Mouse (Mus musculus): ENCODE data around the gene Smad1.
A peak's percentile ranks its signal among the peaks of the same experiment; 100 is the strongest.

Smad1 gene

DNA sequence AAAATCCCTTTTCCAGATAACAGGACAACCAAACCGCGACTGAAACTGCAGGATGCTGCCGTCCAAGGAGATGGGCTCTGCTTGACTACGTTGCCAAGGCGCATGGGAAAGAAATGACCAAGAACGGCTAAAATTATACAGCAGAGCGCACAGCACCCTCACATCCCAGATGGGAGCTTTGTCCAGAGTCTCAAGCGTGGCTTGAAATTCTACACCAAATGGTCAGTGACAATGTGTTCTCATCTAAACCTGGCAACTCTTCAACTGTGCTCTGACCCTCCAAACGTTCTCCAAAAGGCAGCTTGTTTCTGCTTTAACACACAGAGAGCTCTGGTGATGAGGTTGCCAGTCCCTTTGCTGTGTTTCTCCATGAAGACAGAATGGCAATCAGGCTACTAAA is 39.0 kb downstream of the Smad1 start:
- peak; percentile 83 for DNase-seq (ENCODE audit: low read depth, low spot score)

DNA sequence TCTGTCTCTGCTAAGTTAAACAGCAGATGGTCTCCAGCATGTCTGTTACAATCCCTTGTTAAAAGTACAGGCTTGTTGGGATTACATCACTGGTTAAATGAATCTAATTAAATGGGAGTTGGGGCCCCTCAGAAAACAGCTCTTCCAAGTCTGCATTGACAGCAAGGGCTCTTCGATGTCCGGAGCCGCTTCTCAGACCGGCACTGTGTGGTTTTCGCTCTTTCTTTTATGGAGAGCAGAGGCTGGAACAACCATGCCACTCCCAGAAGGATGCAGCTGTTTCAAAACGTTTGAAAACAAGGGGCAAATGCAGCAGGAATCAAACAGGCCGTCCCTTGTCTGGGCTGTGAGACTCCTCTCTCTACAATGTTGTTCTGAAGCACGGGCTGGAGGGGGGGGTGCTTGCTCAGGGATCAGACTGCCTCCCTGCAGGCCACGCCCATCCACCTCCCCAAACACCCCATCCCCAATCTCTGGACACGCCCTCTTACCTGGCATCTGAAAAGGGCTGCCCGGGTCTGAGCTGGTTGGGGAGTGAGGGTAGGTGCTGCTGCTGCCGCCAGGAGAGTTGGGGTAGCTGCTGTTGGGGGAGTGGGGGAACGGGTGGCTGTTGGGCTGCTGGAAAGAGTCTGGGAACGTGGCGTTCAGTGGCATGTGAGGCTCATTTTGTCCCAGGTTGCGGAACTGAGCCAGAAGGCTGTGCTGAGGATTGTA is 43.4 kb downstream of the Smad1 start:
- DNase-seq (ENCODE audit: low read depth, low spot score): peak; percentile 82

DNA sequence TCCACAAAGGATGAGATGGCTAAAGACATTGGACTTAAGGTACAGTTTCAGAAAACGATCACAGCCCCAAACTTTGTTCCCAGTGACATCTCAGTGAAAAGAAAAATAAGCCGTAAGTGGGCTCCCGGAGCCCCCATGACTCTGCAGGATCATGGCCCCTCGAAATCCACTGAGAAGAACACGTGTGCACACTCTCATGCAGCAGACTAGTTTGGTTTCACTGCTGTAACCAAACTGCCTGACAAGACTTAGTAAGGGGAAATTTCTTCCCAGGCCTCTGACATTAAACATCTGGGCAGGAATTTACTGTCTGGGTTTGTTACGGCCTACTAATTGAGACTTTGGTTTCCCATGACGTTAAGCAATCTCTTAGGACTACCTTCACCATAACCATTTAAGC is 45.3 kb downstream of the Smad1 start:
- DNase-seq (ENCODE audit: low read depth, low spot score): no peak

DNA sequence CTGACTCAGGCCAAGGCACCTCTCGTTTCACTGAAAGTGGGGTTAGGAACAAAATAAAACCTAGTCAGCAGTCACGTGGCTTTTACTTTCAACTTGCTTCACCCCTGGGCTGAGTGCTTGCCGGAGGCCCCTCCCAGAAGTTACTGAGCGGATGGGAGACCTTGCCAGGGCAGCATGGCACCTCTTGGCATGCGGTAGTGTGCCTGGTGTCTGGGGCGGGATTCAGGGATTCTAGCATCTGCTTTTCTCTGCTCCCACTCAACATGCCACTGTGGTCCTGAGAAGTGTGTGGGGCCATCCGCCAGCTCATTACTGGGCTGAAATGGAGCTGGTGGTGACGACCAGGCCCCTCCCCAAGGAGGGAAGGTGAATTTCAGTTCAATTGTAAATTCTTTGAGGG is 47.4 kb downstream of the Smad1 start:
- peak; percentile 39 for DNase-seq (ENCODE audit: low read depth, low spot score)

DNA sequence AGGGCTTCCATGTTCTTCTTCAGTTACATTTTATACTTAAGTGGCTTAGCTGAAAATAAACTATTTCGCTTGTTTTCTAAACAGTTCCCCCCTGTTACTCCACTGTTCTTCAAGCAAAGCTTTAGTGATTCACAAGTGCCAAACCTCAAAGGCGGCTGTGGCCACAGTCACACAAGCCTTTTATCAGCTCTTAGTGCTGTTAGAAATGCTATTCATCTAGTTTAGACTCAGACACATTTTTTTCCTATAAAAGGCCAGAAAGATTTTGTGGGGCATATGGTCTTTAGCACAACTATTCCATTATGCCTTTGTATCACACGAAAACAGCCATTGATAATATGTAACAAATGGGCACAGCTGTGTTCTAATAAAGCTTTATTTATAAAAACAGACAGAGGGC is 48.5 kb downstream of the Smad1 start:
- no peak for DNase-seq (ENCODE audit: low read depth, low spot score)

DNA sequence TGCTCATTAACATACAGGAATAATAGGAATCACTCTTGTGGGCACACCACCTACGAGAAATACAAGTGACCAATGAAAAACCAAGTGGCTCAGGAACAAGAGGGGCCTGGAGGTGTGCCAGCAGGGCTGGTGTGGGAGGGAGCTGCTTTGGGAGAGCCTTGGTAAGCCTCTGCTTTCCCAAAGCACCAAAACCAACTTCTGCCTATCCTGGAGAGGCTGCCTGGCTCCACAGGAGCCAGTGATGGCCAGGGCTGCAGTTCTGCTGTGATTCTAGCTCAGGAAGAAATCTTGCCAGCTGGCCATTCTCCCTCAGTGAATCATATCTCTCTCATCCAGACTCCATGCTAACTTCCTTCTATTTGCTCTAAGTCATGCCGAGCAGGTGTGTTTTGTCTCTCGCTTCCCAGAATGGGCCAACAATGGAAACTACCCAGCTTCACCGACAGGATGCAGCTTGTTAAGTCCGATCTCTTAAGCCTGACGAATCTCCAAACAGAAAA is 49.2 kb downstream of the Smad1 start:
- peak; percentile 98 for DNase-seq (ENCODE audit: low read depth, low spot score)

DNA sequence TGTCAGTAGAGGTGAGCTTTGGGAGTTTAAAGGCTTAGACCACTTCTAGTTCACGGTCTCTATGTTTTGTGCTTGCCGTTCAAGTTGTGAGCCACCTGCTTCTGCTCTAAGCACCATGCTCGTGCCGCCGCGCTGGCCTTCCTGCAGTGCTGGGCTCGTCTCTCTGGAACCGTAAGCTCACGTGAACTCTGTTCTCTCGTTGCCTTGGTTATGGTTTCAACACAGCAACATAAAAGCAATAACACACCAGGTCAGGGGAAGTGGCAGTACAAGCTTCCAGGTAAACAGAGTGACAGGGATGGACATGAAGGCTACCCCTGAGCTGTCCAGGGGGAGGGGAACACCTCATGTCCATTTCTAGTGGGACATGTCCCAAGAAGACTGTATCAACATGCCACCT is 52.9 kb downstream of the Smad1 start:
- DNase-seq (ENCODE audit: low read depth, low spot score): no peak

DNA sequence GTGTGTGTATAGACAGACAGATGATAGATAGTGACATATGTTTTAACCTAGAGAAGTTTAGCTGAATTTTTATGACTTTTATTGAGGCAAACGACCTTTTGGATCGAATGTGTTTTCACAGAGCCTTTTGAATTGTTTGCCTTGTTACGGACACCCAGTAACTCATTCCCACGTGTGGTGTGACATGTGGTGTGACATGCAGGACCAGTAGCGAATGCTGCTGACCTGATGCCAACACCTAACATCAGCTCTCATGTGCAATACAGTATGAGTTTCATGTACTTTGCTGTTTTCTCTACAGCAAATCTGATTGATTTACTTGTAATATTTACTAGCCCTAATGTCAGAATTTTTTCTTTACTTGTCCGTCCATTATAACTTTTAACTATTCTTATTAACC is 53.5 kb downstream of the Smad1 start:
- no peak for DNase-seq (ENCODE audit: low read depth, low spot score)

DNA sequence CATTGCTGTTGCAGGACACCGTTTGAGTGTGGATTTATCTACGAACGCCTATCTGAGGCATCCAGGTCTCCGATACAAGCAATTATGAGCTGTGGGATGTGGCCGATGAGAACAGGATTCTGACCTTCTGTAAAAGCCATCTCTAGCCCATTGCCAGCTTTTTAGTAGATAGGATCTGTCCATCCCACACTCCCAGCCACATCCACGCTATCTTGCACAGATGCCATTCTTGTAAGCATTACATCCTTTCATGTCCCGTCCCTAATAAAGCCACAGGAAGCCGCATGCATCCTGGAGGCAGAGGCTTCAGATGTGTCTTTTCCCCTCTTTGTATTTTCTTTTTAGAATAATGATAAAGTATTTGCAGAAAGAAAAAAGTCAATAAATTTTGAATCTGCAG is 58.1 kb downstream of the Smad1 start:
- no peak for DNase-seq (ENCODE audit: low read depth, low spot score)

DNA sequence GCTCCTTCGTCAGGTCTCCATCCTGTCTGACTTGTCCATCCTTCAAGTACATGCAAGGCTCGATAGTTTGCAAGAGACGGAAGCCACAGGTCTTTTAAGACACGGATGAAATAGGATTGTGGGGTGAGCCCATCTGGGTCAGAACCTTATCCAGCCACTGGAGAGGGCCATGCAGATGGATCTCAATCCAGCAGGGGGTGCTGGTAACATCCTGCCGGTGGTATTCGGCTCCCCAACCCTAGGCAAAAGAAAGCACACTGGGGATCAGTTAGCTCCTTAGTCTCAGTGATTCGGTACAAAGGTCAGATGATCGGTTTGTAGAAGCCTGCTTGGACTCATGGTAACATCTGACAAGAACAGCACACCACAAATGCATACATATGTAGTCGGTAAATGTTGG is 59.8 kb downstream of the Smad1 start:
- DNase-seq (ENCODE audit: low read depth, low spot score): peak; percentile 62

DNA sequence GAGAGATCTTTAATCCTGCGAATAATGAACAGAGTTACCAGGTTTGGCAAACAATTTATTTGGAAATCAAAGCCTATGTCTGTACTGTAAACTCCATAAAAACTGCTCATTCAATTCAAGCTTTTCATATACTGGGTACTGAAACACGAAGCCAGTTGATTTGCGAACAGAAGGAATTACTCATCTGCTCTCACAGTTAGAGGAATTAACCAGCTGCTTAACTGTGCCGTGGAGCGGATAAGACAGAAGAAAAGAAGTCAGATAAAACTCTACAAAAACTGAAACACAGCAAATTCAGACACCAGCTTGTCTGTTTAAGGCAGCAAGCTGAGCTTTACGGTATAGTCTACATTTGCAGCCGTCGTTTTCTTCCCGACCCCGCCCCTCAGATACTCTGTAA is 60.7 kb downstream of the Smad1 start:
- DNase-seq (ENCODE audit: low read depth, low spot score): peak; percentile 73

DNA sequence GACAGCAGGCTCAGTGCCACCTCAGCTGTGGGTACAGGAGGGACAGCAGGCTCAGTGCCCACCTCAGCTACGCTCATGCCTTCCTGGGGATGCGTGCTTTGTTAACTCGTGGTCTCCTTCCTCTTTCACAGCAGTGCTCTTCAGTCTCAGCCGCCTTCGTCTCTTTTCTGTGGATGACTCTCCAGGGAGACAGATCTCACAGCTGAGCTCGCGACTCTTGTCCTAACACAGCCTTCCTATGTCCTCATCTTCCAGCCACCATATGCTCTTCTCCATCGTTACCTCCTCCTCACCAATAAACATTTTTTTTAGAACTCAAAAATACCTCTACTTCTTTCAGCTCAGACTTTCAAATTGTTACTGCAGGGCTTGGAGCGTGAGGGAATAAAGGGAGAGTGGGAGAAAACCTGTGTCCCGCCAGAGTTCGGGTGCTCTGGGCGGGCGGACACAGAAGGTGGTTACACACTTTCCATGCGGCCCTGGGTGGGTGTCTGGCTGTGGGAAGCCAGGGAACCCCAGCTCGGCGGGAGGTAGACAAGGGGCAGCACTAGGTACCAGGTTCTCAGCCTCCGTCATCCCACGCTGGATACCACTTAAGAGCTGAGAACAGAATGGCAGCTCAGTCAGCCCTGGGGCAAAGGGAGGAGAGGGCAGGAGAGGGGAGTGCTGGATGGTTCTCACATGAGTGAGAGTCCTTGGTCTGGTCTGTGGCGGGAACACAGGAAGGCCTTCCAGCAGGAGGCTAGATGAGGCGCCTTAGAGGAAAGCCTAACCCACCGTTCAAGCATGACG is 67.0 kb downstream of the Smad1 start:
- DNase-seq (ENCODE audit: low read depth, low spot score): peak; percentile 32

DNA sequence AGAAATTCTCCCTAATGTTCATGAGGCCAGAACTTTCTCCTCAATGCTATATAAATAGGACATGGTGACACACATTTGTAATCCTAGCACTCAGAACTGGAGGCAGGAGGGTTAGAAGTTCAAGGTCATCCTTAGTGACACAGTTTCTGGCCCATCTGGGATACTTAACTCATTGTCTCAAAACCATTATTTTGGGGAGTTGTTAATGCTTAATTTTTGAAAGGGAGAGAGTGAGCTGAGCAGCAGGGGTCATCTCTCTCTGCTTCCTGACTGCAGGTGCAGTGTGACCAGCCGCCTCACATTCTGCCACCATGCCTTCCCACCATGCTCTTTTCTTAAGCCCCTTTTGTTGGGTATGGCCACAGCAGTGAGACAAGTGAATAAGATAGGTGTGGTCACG is 67.7 kb downstream of the Smad1 start:
- DNase-seq (ENCODE audit: low read depth, low spot score): no peak

DNA sequence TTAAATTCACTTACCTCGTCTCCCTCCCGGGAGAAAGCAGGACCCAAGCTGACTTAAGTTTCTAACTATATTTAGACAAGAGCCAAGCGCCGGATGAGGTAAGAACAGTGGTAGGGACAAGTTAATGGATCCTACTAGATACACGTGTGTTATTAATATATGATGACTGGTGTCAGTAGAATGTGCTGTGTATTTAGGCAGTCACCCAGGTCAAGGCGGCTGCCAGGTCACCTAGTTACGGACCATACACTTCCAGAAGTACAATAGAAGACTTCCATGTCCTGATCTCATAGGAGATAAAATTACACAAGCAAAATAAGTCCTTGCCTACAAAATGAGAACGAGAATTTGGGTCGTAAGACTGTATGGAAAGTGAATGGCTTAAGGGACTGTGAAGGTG is 68.3 kb downstream of the Smad1 start:
- DNase-seq (ENCODE audit: low read depth, low spot score): no peak

DNA sequence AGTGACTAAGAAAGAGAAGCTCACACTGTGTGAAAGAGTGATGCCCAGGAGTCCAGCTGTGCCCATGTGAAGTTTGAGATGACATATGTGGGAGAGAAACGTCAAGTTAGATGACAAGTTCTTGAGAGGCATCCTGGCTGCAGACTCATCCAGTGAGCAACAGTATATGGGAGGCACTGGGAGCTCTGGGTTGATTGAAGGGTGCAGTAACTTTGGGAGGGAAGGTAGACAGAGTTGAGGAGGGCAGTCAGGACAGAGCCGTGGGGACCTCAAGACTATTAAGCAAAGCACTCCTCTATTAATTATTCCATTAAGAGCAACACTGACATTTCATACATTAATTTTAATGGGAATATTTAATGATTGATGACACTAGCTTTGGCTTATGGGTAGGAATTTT is 69.6 kb downstream of the Smad1 start:
- no peak for DNase-seq (ENCODE audit: low read depth, low spot score)

DNA sequence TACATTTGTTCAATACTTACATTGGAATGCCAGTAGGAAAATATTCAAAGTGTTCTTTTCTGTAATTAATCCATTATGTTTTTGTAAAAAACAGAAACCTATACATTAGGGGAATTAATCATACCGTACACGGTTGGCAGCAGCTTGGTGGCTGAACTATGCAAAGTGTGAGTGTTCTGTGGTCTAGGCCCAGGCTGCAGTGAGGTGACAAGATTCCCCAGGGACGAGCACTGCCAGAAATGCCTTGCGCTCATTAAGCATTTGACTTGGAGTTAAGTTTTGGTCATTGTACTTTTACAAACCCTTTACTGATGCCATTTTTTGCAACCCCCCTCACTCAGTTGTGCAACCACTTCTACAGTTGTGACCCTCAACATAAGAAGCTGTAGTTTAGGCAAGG is 70.1 kb downstream of the Smad1 start:
- DNase-seq (ENCODE audit: low read depth, low spot score): no peak

DNA sequence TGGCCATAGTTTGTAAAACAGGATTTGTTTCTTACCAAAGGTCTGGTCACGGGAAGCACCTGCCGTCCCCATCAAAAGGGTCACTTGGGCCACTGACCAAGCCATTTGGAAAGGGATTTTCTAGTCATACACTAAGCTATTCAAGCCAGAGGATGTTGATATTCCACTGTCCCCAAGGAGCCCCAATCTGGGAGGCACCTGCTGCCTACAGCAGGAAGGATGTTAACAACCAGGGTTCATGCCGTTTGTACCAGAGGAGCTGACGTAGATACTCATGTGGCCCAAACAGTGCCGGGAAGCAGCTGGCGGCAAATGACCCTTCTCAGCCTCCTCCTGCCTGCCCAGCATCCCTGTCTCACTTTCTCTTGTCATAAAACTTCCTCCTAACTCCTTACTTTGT is 73.8 kb downstream of the Smad1 start:
- DNase-seq (ENCODE audit: low read depth, low spot score): no peak

DNA sequence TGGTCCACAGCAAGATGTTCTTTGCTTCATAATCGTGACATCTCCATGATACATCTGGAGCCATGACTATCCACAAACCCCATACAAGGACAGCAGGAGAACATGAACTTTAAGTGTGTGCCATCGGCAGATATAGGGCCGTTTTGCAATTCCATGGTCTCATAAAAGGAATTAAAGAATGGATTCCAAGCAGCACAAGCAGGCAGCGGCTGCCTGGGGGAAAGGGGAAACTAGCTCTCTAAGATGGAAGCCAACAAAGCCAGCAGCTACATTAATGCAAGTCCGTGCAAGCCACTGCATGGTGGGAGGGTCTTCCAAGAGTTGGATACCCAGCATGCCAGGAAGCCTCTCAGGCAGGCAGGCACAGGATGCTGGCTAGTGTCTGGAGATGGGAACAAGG is 74.4 kb downstream of the Smad1 start:
- no peak for DNase-seq (ENCODE audit: low read depth, low spot score)

DNA sequence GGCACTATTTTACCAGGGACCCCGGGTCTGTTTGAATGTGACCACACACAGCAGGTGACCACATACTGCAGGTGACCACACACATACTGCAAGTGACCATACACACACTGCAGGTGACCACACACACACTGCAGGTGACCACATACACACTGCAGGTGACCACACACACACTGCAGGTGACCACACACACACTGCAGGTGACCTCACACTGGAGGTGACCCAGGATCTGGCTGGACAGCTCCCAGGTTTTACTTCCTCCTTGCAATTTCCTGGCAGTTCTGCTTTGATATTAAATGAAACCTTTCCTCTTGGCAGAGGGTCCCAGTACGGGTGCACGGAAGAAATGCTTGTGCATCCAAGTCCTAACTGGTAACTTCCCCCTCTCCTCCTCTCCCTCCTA is 75.3 kb downstream of the Smad1 start:
- DNase-seq (ENCODE audit: low read depth, low spot score): no peak

DNA sequence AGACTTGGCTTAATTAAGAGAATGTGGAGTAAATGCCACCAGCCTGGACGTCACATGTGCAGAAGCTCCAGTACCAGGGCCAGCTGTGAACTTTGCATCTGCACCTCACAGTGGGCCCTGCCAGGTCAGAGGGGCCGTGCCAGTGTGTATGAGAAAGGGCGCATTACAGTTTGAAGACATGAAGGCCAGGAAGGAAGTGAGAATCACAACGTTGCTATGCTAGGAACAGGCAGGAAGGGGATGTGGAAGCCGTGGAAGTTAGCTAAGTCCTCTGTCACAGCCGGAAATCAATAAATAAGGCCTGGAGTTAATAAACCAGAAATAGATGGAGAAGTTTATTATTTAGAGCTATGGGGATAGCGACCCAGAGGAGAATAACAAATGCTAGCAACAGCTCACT is 76.2 kb downstream of the Smad1 start:
- DNase-seq (ENCODE audit: low read depth, low spot score): no peak

DNA sequence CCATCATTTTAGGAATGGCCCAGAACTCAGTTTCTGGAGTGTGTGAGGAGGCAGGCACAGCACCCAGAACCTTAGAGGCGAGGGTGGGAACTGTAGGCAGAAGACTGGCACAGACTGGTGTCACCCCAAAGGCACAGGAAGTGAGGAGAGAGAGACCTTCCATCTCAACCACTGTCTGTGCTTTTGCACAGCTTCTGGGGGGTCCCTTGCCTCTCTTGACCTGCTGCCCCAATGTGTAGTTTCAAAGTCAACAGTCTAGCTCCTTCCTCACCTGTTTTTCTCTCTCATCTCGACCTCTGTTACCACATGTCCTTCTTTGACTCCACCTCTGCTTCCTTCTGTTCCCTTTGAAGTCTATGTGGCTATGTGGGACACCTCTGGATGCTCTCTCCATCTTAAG is 88.5 kb downstream of the Smad1 start:
- no peak for DNase-seq (ENCODE audit: low read depth, low spot score)

DNA sequence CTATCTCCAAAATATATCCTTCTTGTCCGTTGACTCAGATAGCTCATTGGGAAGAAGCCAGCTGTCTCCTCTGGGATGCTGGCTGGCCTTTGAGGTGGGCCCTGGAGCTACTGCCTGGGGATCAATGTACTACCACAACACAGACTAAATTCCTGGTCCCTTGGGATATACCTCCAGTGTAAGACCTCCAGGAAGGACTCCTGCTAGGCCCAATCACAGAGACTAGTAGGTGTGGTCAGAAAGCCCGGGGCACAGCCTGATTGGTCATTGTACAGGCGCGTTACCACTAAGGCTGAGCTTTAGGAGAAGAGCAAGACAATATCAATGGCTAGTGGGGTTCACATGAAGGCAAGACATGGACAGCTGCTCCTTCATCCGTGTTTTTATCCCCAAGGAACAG is 93.4 kb downstream of the Smad1 start:
- DNase-seq (ENCODE audit: low read depth, low spot score): no peak

DNA sequence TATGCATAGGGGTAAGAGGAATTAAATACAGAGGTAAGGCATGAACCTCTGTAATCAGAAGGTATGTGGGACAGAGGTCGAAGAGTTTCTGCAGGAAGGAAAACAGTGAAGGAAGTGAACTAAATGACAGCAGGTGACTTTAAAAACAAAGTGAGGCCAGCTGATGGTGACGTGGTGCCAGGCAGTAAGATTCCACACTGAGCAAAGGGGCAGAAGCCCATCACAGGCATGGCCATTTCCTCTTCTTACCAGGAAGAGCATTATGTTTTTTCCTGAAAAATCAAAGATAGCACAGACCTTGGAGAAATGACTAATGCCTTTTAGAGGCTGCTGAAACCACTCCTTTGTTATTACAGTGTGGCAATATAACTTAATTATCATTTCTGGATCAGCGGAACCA is 97.8 kb downstream of the Smad1 start:
- no peak for DNase-seq (ENCODE audit: low read depth, low spot score)
